Mouse (Mus musculus): ENCODE measurements around the gene Edem3.

The Edem3 gene

GRCm38 (mm10) chr1:151861334-151861995, 106.3 kb downstream of the Edem3 start:
- DNase-seq (ENCODE audit: extremely low read depth, insufficient read length, low spot score), result no peak

- no peak for DNase-seq (ENCODE audit: extremely low read depth, insufficient read length, low spot score)
These were observed 106.9 kb downstream of the Edem3 start for GRCm38 (mm10) chr1:151862109-151862508.

GRCm38 (mm10) chr1:151863135-151863796, 108.1 kb downstream of the Edem3 start:
- DNase-seq (ENCODE audit: extremely low read depth, insufficient read length, low spot score), result no peak

- DNase-seq (ENCODE audit: extremely low read depth, insufficient read length, low spot score), result no peak
These were observed 108.6 kb downstream of the Edem3 start for GRCm38 (mm10) chr1:151863797-151864147.

- DNase-seq (ENCODE audit: extremely low read depth, insufficient read length, low spot score), result no peak
These were observed 109.2 kb downstream of the Edem3 start for GRCm38 (mm10) chr1:151864326-151864725.

All from 3134 (cell line).